Mouse (Mus musculus) G1E-ER4 (cell line): ENCODE measurements around the gene Pard6a. TPM values are rescaled to one million over a fixed set of nuclear protein-coding genes. Genes with fewer than 3 reads are reported as not detected.

ENCODE experiments used
- GATA1 ChIP-seq: IDR thresholded peaks from one replicate; pipeline ENCODE4 v1.8.0; 2012; ENCODE audit warnings: low read length, inconsistent platforms
- polyA plus RNA-seq: library from polyadenylated mRNA; stranded (reverse); fragments of >175 nt; gene quantifications from 2 replicates; pipeline ENCODE4 v1.2.3, GENCODE M21; 2012

The Pard6a gene
- polyA plus RNA-seq, 1 experiment = 8.1 TPM

DNA sequence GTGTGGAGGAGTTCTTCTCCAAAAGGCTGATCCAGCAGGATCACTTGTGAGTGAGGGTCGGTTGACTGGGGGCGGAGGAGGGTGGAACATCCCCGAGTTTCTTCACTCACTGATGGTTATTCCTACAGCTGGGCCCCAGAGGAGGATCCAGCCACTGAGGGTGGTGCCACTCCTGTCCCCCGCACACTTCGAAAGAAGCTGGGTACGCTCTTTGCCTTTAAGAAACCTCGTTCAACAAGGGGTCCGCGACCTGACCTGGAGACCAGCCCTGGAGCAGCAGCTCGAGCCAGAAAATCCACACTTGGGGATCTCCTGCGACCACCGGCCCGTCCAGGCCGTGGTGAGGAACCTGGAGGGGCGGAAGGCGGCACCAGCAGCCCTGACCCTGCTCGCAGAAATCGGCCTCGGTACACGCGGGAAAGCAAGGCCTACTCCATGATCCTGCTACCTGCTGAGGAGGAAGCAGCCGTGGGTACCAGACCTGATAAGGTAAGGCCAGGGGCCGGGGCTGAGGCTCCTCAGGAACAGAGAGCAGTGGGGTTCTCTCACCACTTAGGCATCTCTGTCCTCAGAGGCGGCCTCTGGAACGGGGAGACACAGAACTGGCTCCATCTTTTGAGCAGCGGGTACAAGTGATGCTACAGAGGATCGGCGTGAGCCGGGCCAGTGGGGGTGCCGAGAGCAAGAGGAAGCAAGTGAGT, 5.7 kb upstream of the Pard6a start:
- no peak for TF ChIP-seq GATA1

DNA sequence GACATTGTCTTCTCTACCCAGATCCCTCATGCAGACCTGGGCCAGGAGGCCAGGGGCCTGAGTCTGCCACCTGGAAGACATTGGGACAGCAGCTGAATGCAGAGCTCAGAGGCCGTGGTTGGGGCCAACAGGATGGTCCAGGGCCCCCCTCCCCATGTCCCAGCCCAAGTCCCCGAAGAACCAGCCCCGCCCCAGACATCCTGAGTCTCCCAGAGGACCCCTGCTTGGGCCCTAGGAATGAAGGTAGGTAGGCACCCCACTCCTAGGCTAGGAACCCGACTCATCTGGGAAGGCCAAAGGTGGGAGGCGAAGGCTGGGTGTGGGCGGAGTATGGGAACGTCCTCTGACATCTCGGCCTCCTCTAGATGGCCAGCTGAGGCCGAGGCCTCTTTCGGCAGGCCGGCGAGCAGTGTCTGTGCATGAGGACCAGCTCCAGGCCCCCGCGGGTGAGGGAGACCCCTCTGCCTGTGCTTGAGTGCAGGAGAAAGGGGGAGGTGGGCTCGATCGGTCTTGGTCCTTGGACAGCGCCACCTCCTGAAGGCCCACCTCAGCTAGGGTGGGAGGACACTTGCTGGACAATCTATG, 3.7 kb upstream of the Pard6a start:
- TF ChIP-seq GATA1 = no peak

DNA sequence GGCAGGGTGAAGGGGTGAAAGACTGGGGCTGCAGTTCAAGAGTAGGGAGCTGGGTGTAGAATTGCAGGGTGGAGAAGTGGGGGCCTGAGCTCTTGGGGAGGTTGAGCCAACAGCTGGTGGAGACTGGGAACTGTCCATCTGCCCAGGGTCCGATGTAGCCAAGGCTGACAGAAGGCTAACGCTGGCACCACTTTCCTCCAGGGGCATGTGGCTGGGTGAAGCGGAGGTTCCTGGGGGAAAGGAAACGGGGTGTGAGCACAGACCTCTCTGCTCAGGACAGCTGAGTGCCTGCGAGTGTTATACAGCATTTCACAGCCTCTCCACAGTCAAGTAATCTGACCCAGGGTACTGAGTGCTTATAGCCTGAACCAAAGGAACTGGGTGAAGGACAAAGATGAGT, 2.2 kb upstream of the Pard6a start:
- TF ChIP-seq GATA1 = no peak

DNA sequence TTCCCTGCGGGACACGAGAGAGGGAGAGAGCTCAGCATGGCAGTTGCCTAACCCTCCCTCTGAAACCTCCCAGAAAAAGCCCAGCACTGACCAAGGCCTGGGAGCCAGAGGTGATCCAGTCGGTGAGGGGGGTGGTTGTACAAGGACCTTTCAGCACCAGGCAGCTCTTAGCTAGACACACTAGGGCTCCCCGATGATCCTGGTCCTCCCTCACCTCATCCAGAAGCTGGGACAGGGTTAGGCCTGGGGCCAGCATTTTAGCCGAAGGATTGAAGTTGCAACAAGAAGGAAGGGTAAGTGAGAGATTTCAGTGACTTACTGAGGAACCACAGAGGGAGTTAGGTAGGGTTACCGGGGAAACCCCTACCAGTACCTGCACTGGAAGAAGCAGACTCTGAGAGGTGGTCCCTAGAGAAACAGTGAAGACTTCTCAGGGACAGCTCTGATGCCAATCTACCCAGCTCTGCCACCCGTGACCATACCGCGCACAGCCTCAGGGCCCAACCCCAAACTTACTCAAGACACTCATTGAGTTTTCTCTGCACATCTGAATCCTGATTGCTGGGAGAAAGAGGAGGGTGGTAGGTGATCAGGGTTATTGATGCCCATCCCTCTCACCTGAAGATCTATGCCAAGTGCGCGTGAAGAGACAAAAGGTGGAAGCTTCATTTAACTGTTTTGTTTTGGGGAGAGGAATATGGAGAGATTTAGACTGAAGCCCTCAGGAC, 1.3 kb upstream of the Pard6a start:
- TF ChIP-seq GATA1 = no peak

DNA sequence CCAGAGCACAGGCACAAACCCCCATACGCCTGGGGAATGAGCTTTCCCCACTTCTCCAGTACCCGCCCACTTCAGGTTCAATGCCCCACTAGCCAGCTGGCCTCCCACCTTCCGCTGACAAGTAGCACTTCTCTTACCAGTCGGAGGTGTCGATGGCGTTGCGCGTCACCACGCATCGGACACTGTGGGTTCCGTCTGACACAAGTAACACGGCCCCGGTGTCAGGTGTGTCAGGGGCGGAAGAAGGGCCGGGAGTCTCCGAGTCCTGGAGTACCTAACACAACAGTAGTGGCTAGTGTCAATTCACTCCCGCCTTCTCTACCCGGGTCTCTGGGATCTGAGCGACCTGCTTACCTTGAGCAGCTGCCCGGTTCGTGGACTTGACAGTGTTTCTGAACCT, 382 bp upstream of the Pard6a start:
- TF ChIP-seq GATA1 = no peak

DNA sequence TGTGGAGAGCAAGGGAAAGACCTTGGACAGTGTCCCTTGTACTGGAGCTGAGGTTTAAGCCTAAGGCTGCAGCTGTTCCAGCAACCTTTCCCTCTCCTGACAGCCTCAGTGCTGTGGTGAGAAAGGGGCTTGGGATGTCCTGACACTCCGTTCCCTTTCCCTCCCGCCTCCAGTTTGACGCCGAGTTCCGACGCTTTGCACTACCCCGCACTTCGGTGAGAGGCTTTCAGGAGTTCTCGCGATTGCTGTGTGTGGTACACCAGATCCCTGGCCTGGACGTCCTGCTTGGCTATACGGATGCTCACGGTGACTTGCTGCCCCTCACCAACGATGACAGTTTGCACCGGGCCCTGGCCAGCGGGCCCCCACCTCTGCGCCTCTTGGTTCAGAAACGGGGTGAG, 1.1 kb downstream of the Pard6a start:
- TF ChIP-seq GATA1 = no peak

DNA sequence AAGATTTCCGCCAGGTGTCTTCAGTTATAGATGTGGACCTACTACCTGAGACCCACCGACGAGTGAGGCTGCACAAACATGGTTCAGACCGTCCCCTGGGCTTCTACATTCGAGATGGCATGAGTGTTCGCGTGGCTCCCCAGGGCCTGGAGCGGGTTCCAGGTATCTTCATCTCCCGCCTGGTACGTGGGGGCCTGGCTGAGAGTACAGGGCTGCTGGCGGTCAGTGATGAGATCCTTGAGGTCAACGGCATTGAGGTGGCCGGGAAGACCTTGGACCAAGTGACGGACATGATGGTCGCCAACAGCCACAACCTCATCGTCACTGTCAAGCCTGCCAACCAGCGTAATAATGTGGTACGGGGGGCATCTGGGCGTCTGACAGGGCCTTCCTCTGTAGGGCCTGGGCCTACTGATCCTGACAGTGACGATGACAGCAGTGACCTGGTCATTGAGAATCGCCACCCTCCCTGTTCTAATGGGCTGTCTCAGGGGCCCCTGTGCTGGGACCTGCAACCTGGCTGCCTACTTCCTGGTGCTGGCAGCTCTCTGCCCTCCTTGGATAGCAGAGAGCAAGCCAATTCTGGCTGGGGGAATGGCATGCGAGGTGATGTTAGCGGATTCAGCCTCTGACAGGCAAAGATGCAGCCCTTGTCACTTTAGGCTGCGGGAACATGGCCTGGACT, 1.9 kb downstream of the Pard6a start:
- TF ChIP-seq GATA1 = no peak

DNA sequence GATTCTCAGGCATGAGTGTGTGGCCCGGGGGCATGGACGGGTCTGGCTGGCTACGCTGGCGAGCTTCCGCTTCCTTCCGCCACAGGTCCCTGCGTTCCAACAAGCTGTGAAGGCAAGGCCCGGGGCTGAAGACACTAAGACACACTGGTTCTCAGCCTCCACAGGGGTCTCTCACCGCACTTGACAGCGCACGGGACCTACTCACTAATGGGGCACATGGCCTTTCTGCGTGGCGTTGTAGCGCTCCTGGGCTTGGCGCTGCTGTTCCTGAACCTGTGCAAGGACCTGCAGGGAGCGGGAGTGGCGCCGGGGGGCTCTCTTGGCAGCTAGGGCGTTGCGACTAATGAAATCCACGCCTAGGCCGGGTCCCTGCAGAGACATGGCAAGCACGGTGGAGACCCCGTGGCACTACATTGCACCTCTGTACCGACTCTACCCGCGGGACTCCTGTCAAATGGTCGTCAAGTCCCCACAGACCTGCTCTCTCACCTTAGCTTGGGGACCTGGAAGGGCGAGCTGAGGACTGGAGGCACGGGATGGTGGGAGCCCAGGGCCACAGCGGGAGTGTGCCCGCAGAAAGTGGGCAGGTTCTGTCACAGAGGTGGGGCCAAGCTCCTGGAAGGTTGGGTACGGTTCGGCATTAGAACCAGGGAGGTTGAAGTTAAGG, 3.3 kb downstream of the Pard6a start:
- TF ChIP-seq GATA1 = no peak

DNA sequence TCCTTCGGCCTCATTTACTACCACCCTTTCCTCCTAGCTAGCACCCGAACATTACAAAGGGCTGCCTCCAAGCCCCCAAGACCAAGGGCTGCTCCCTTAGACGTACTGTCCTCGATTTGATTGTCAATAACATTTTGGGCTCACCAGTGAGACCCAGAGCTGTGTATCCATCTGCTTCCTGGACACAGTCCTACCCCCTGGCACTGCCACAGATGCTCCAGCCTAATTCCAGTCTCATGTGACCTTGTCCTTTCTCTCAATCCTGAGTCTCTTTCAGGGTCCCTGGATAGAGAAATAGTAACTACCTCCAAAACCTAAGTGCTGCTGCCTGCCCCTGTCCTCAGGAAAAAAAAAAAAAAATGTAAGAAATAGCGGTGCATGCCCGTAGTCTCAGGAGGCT, 4.0 kb downstream of the Pard6a start:
- TF ChIP-seq GATA1 = no peak

DNA sequence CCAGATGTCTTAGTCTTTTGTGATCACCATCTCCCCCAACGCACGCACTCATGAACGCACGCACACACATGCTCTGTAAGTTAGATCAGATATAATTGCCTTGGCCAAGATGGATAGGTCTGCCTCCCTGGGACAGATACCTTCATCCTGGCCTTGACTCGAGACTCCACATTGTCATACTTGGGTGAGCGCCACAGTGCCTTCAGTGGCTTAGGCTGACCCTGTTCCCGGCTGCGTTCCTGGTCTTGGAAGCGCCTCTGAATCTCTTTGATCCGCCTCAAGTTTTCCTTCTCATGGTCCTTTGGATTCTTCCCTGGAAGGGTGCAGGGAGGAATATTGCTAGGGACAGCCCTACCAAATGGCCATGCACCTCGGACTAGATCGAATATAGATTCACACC, 5.5 kb downstream of the Pard6a start:
- TF ChIP-seq GATA1 = no peak

DNA sequence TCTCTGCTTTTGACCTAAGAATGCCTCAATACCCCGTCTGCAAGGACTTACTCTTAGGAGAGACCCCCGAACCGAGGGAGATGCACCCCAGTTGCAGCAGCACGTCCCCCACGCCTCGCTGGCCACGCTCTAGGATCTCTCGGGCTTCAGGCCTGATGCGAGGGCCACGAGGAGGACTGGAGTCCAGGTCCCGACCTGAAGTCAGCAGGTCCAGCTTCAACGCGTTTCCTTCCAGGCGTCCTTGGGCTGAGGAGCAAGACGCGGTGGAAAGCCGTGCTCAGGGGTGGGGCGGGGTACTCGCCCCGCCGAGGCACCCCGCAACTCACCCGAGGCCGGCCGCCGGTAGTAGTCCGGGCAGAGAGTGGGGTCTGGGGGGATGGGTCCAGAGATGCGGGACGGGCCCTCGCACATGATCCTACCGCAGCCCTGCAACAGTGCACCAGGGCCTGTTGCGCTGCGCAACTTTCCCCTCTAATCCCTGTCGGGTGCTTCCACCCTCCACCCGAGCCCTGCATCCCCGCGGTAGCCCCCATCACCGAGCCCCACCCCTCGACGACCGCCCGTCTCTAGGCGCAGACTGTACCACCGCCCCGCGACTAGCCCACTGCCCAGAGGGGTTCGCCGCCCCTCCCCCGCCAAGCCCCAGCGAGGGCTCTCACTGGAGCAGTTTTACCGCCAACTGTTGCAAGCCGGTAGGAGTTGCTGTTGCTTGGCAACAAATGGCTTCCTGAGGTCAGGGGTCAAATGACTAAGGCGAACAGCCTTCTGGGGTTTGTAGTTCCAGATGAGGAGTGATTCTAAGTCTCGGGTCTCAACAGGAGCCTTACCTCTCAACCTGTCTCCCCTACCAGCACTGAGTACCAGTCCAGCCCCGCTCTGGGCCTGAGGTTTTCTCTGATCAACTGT, 6.8 kb downstream of the Pard6a start, which contains the start of the genes 4933405L10Rik and Enkd1:
Gene 4933405L10Rik, plus strand, starts transcription at position 158 of the 906 bp plus-strand sequence.
Gene Enkd1, minus strand, starts transcription at position 713 of the 906 bp plus-strand sequence.
- no peak for TF ChIP-seq GATA1

DNA sequence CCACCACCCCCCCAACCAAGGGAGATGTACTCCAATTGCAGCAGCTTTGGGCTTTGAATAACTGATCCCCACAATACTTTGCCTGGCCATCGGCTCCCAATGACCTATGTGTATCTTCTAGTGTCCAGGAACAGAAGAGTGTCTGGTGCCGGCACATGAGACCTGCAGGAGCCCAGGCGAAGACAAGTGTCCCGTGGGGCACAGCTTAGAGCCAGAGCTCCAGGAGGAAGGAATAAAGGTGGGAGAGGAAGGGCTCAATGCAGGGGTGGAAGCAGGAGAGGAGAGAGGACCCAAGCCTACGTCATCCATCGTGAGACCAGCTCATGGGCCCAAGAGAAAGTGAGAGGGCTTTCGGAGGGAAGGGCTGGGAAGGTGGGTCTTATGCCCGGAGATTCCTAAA, 7.7 kb downstream of the Pard6a start:
- TF ChIP-seq GATA1 = no peak

DNA sequence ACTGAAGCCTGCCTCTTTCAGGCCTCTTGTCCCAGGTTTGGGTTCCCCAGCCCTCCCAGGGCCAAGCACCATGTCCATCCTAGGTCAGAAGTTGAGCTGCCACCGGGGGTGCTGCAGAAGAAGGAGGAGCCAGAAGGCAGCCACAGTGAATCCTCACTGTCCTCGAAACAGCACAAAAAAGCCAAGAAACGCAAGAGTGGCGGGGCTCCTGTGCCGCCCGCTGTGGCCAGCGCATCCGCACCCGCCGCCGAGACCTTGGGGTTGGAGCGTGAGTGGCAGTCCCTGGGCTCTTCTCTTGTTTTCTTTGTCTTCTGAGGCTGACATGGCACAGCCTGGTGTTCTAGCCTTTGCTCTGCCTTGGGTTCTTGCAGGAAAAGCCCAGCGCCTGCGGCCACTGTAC, 8.4 kb downstream of the Pard6a start:
- no peak for TF ChIP-seq GATA1

DNA sequence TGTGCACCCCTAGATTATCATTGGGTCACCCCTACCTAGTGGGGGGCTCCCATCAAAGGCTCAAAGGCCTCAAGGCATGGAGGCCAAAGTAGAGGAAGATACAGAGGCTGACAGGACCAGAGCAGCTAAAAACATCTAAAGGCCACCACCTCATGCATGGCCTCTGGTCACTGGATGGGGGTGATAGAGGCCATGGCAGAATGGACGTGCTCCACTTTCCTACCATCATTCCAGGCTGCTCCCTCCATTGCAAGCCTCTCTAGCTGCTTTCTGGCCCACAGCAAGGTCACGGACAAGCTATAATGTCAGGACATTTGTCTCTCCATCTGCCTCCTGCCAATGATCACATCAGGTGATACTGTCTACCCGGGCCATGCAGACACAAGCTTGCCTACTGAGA, 11.3 kb downstream of the Pard6a start:
- TF ChIP-seq GATA1 = no peak

DNA sequence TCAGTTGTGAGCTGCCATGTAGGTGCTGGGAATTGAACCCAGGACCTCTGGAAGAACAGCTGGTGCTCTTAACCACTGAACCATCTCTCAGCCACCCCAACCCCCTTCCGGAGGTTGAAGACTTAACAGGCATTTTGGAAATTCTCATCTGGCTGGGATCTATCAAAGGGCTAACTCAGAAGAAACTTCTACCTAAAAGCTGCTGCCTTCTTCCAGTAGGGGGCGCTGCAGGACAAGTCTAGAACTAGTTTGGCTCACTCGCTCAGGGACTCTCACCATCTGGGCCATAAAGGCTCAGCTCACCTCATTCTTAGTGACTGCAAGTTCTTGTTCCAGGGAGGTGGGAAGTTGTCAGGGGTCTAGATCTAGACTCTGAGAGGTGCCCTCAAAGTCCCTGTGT, 13.2 kb downstream of the Pard6a start:
- no peak for TF ChIP-seq GATA1

DNA sequence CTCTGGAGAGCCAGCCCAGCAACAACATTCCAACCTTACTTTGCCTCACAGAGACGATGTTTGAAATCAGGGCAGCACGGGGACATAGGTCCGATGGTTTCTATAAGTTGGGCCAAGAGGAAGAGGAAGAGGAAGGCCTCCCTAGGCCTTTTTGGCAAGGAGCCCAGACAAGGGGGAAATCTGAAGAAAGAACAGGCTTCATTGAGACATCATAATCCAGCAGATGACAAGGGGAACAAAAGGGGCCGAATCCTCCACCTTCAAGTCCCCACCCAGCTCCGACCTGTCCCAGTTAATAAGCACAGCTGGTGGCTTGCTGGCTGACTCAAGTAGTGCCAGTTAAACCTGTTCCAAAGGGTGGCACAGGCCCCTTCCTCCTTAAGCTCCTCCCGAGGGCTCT, 14.1 kb downstream of the Pard6a start:
- TF ChIP-seq GATA1 = no peak
